Mouse (Mus musculus) ovary, postnatal 36 days (tissue): ENCODE data around the gene 9130230L23Rik.

Source experiments
- DNase-seq: peaks from one replicate; pipeline ENCODE4 v3.0.0; 2022; ENCODE audit warnings: low spot score, mixed read lengths

9130230L23Rik gene

GRCm38 (mm10) chr5:65954130-65955080 lies 49.7 kb downstream of the 9130230L23Rik start:
- DNase-seq, result no peak

DNA sequence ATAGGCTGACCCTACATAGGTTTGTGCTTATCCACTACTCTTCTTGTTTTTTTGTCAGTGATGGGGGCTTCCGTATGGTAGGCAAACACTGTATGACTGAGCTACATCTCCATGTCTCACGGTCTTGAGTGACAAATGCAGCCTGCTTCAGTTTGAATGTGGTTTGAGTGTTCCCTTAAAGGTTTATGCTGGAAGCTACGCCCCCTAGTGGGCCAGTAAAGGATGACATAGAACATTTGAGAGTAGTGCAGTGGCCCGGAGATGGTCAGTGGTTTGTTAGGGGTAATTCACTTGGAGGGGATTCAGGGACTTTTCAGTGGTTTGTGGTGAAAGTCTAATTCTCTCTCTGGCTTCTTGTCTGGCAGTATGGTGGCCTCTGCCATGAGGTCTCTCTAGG lies 52.6 kb downstream of the 9130230L23Rik start:
- DNase-seq, result no peak

GRCm38 (mm10) chr5:65950679-65951512 lies 53.2 kb downstream of the 9130230L23Rik start:
- no peak for DNase-seq

DNA sequence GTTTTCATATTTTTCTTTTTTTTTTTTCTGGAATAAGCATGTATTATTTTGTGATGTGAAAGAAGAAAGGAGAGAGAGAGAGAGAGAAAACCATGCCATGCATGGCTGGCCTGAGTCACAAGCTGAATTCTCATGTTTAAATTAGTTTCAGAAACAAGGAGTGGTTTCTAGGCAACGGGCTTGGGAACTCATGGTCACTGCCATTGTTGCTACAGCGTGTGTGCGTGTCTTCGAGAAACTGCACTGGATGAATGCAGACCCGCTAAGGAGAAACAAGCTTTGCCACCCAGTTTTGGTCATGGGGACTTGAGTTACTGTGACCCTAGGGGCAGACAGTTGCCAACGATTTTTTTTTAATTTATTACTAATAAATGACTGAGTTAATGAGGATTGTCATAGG lies 53.8 kb downstream of the 9130230L23Rik start:
- peak; percentile 18 for DNase-seq

DNA sequence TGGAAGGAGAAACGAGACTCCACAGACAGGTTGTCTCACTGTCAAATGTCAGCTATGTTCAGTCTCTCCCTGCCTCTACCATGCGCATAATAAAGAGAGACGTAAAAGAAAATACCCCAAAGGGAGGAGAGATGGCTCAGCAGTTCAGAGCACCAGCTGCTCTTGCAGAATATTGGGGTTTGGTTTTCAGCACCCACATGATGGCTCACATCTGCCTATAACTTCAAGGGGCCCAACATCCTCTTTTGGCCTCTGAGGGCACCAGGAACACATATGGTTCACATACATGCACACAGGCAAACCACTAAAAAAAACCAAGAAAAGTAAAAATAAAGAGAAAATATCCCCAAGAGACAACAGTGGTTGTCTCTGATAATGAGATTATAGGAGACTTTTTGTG lies 54.3 kb downstream of the 9130230L23Rik start:
- no peak for DNase-seq

- no peak for DNase-seq
Measured at GRCm38 (mm10) chr5:65941145-65941544, 62.9 kb downstream of the 9130230L23Rik start.

- peak; percentile 74 for DNase-seq
Measured at GRCm38 (mm10) chr5:65937998-65938715, 65.9 kb downstream of the 9130230L23Rik start.

GRCm38 (mm10) chr5:65937011-65937726 lies 66.9 kb downstream of the 9130230L23Rik start:
- DNase-seq, result no peak

- no peak for DNase-seq
Measured at GRCm38 (mm10) chr5:65934783-65935182, 69.3 kb downstream of the 9130230L23Rik start, which contains the start of gene Chrna9. TSS of gene Chrna9 (plus strand) at chr5:65934921.

GRCm38 (mm10) chr5:65933764-65934163 lies 70.3 kb downstream of the 9130230L23Rik start:
- DNase-seq, result no peak

DNA sequence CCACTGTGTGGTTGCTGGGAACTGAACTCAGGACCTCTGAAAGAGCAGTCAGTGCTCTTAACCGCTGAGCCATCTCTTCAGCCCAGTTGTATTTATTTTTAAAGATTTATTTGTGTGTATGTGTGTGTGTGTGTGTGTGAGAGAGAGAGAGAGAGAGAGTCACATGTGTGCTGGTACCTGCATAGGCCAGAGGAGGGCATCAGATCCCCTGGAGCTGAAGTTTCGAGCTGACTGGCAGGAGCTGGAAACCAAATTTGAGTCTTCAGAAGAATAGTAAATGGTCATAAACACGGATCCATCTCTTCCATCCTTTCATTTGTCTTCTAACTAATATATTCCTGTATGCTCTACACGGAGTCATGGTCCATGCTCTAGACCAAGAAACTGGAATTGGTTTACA lies 70.8 kb downstream of the 9130230L23Rik start:
- DNase-seq, result no peak

GRCm38 (mm10) chr5:65930171-65930570 lies 73.9 kb downstream of the 9130230L23Rik start:
- no peak for DNase-seq
